Mouse (Mus musculus) CD4-positive, CD25-positive, alpha-beta regulatory T cell, adult 9 weeks (primary cell): ENCODE measurements around the gene Gm16430. TPM values are rescaled to one million over a fixed set of nuclear protein-coding genes. Genes with fewer than 3 reads are reported as not detected.

Experiments used
- polyA plus RNA-seq: library from polyadenylated mRNA; unstranded; fragments of 100-300 nt; shearing (Covaris generic); gene quantifications from one replicate; pipeline ENCODE4 v1.2.1, GENCODE M21; 2017

The Gm16430 gene
- polyA plus RNA-seq = not detected

GRCm38 (mm10) chrX:54621911-54622310 lies at the start of gene Gm16430:
Gene Gm16430, plus strand, starts transcription at chrX:54622211.

Other genes with a start within 250 kb of the Gm16430 start
- gene Gm16405, start 91.0 kb upstream of the Gm16430 start, polyA plus RNA-seq = not detected